10 mouse cellular contexts compared by ENCODE assay signal in genomic region chr7:16755362-16756017, GRCm38 (mm10). TPM values are rescaled to one million over a fixed set of nuclear protein-coding genes. Genes with fewer than 3 reads are reported as not detected.
DNase-seq lines count a peak whose midpoint lies in the region; ATAC-seq and TF ChIP-seq lines count a peak whose summit lies in the region.
"Had no signal": no experiment of that assay in that cellular context is flagged by ENCODE, and none has a peak within 500 bp of the region (broad histone marks: within the 10 kb centered on the region; RNA-seq: fewer than 3 reads in every experiment).

No protein-coding gene starts in this region.

- peak; percentile 57 for ATAC-seq in lung, embryonic 16.5 days (ENCODE audit: low read depth)

- no peak for TF ChIP-seq POLR2A in kidney, adult 2 months (IDR thresholded peaks at IDR 0.05; ENCODE audit: low read depth, low read length)

- H3K36me3 ChIP-seq in kidney, adult 2 months (ENCODE audit: control insufficient read depth, insufficient read depth, low read length) = no peaks in the 10 kb centered on the region
- no peaks in the 10 kb centered on the region for H3K36me3 ChIP-seq in lung, embryonic 16.5 days (ENCODE audit: control insufficient read depth, insufficient read depth, low read length)
- H3K36me3 ChIP-seq: embryonic facial prominence, embryonic 12.5 days had no signal

- H3K27ac ChIP-seq in kidney, adult 2 months (ENCODE audit: insufficient read depth, low read depth, low read length) = no peak overlapping the region
- peak overlapping the region; percentile 37; the same call in 1 of the 2 replicates for H3K27ac ChIP-seq in lung, embryonic 16.5 days (ENCODE audit: low read length)
- H3K27ac ChIP-seq: embryonic facial prominence, embryonic 12.5 days had no signal

- no peak for TF ChIP-seq CTCF in kidney, adult 2 months (conservative IDR thresholded peaks at IDR 0.05; ENCODE audit: insufficient read depth, insufficient read length, low read depth, low read length)

- no peaks in the 10 kb centered on the region for H3K9me3 ChIP-seq in lung, embryonic 16.5 days (ENCODE audit: control insufficient read depth, low read length)
- H3K9me3 ChIP-seq: embryonic facial prominence, embryonic 12.5 days had no signal

- no peaks in the 10 kb centered on the region for H3K27me3 ChIP-seq in kidney, adult 2 months (replicated peaks; ENCODE audit: control insufficient read depth, insufficient read depth, low read length)
- no peaks in the 10 kb centered on the region for H3K27me3 ChIP-seq in lung, embryonic 16.5 days (ENCODE audit: control insufficient read depth, insufficient read depth, low read depth, low read length)
- H3K27me3 ChIP-seq: embryonic facial prominence, embryonic 12.5 days had no signal

- no peak overlapping the region for H3K4me2 ChIP-seq in lung, embryonic 16.5 days (ENCODE audit: low read depth, low read length)
- H3K4me2 ChIP-seq: embryonic facial prominence, embryonic 12.5 days had no signal

- no peaks in the 10 kb centered on the region for H3K4me1 ChIP-seq in kidney, adult 2 months (ENCODE audit: control insufficient read depth, insufficient read depth, low read length)
- H3K4me1 ChIP-seq in lung, embryonic 16.5 days (replicated peaks; ENCODE audit: control insufficient read depth, insufficient read depth, low read length) = peaks cover 5% of the 10 kb centered on the region

- no peak overlapping the region for H3K4me3 ChIP-seq in kidney, adult 2 months (ENCODE audit: insufficient read depth, low read depth, low read length)
- H3K4me3 ChIP-seq in lung, embryonic 16.5 days (ENCODE audit: low read length) = no peak overlapping the region
- H3K4me3 ChIP-seq: embryonic facial prominence, embryonic 12.5 days had no signal

- peak; percentile 53 for DNase-seq in R1 (ENCODE audit: low read depth, low spot score)
- DNase-seq in heart, adult 18-20 months = peak; percentile 61 to 79
- peak; percentile 66 for DNase-seq in kidney, adult 2 months
- DNase-seq in embryo, embryonic 10 days (ENCODE audit: low spot score) = no peak
- DNase-seq in cerebellum, postnatal 36 days = no peak
- DNase-seq in thymus, postnatal 36 days = no peak
- DNase-seq: layer of hippocampus, adult 9-11 months had no signal

- 57% methylated on average over 17 of the region's 17 CpGs for WGBS in kidney, adult 2 months
- WGBS in lung, embryonic 16.5 days = 27% methylated on average over 17 of the region's 17 CpGs

- H3K9ac ChIP-seq in lung, embryonic 16.5 days (ENCODE audit: low read length) = no peak overlapping the region
- H3K9ac ChIP-seq: embryonic facial prominence, embryonic 12.5 days had no signal

RNA-seq across cellular contexts. Expression of gene Ap2s1, which starts 17.3 kb away (rescaled TPM):
- total RNA-seq in heart, adult 18-20 months (2021) = 10 to 100 TPM; 66.9 to 78.5 TPM
- polyA plus RNA-seq in kidney, adult 2 months (2012; rRNA removed) = 288 and 300 TPM in 2 replicates
- 275 and 283 TPM in 2 replicates for polyA plus RNA-seq in lung, embryonic 16.5 days (2015; fragmentation: Nextera tagmentation; extraction: Ambion mirVana)

RNA-seq across cellular contexts. Expression of gene Slc1a5, which starts 25.6 kb away (rescaled TPM):
- total RNA-seq in heart, adult 18-20 months (2021) = 10 to 100 TPM; 13.0 to 26.3 TPM
- 74.6 and 95.2 TPM in 2 replicates for polyA plus RNA-seq in kidney, adult 2 months (2012; rRNA removed)
- polyA plus RNA-seq in lung, embryonic 16.5 days (2015; fragmentation: Nextera tagmentation; extraction: Ambion mirVana) = 46.7 and 47.2 TPM in 2 replicates

RNA-seq across cellular contexts. Expression of gene Ceacam9, which starts 33.8 kb away (rescaled TPM):
- not detected for total RNA-seq in heart, adult 18-20 months (2021)
- polyA plus RNA-seq in kidney, adult 2 months (2012; rRNA removed) = not detected in 2 replicates
- polyA plus RNA-seq in lung, embryonic 16.5 days (2015; fragmentation: Nextera tagmentation; extraction: Ambion mirVana) = not detected in 2 replicates
- total RNA-seq: gastrocnemius, postnatal 4 days had no signal
- polyA plus RNA-seq: embryonic facial prominence, embryonic 12.5 days had no signal

Comparison
In these comparisons a context has a peak if more than half of its experiments do, and no peak if none do; other contexts are left out.
1. DNase-seq: peak in R1 (single experiment), heart, adult 18-20 months (2 of 2) and kidney, adult 2 months (single experiment); none in embryo, embryonic 10 days (single experiment), cerebellum, postnatal 36 days (0 of 2) and thymus, postnatal 36 days (0 of 2).